Mouse (Mus musculus) 3134 (cell line): ENCODE measurements around the gene Slk.

Experiments used
- DNase-seq: peaks from one replicate; pipeline ENCODE4 v3.0.0-alpha.2; 2011; ENCODE audit warnings: low spot score; ENCODE audit not compliant: insufficient read length; ENCODE audit errors: extremely low read depth

Gene Slk

GRCm38 (mm10) chr19:47579225-47579787 lies at the start of gene Slk:
TSS of gene Slk (plus strand) at chr19:47579678.
- DNase-seq: peak; percentile 91

- DNase-seq: no peak
Measured at GRCm38 (mm10) chr19:47531309-47531708, 48.2 kb upstream of the Slk start.

- no peak for DNase-seq
Measured at GRCm38 (mm10) chr19:47532449-47532848, 47.0 kb upstream of the Slk start.

- DNase-seq: no peak
Measured at GRCm38 (mm10) chr19:47534131-47534530, 45.3 kb upstream of the Slk start.

- DNase-seq: peak; percentile 98
Measured at GRCm38 (mm10) chr19:47536521-47537299, 42.8 kb upstream of the Slk start.

- DNase-seq: no peak
Measured at GRCm38 (mm10) chr19:47537300-47537792, 42.1 kb upstream of the Slk start, which contains the start of gene Stn1. TSS of gene Stn1 (minus strand) at chr19:47537507.

GRCm38 (mm10) chr19:47537879-47538278 lies 41.6 kb upstream of the Slk start:
- DNase-seq: no peak

- no peak for DNase-seq
Measured at GRCm38 (mm10) chr19:47538801-47539200, 40.7 kb upstream of the Slk start.

- DNase-seq: no peak
Measured at GRCm38 (mm10) chr19:47542441-47542840, 37.0 kb upstream of the Slk start.

GRCm38 (mm10) chr19:47545055-47545454 lies 34.4 kb upstream of the Slk start:
- no peak for DNase-seq

GRCm38 (mm10) chr19:47545528-47545927 lies 34.0 kb upstream of the Slk start:
- DNase-seq: no peak

GRCm38 (mm10) chr19:47548432-47549076 lies 30.9 kb upstream of the Slk start:
- DNase-seq: no peak

- DNase-seq: no peak
Measured at GRCm38 (mm10) chr19:47549174-47549573, 30.3 kb upstream of the Slk start.

GRCm38 (mm10) chr19:47549584-47549983 lies 29.9 kb upstream of the Slk start:
- no peak for DNase-seq

GRCm38 (mm10) chr19:47559145-47559544 lies 20.3 kb upstream of the Slk start:
- DNase-seq: no peak

GRCm38 (mm10) chr19:47559751-47560512 lies 19.5 kb upstream of the Slk start:
- peak; percentile 32 for DNase-seq

GRCm38 (mm10) chr19:47560544-47561161 lies 18.8 kb upstream of the Slk start:
- no peak for DNase-seq

GRCm38 (mm10) chr19:47561996-47562441 lies 17.5 kb upstream of the Slk start:
- DNase-seq: no peak

- DNase-seq: no peak
Measured at GRCm38 (mm10) chr19:47563715-47564114, 15.8 kb upstream of the Slk start.

GRCm38 (mm10) chr19:47565031-47565654 lies 14.3 kb upstream of the Slk start:
- no peak for DNase-seq
